Mouse (Mus musculus) small intestine, adult 2 months (tissue): Measurements from ENCODE around the gene Amotl2.

ENCODE experiments used
- CTCF ChIP-seq: fragments of 200-500 bp; IDR thresholded peaks from 2 replicates; pipeline ENCODE4 v1.5.1; 2012; ENCODE audit warnings: low read depth, mild to moderate bottlenecking, control low read depth, inconsistent platforms, low read length, moderate library complexity, mixed read lengths; ENCODE audit not compliant: insufficient replicate concordance, insufficient read length; ENCODE audit errors: extremely low read depth
- POLR2A ChIP-seq: fragments of 200-500 bp; IDR thresholded peaks from 2 replicates; pipeline ENCODE4 v1.6.1; 2012; ENCODE audit warnings: low read depth, mild to moderate bottlenecking, control low read depth, inconsistent platforms, low read length, moderate library complexity

DNA sequence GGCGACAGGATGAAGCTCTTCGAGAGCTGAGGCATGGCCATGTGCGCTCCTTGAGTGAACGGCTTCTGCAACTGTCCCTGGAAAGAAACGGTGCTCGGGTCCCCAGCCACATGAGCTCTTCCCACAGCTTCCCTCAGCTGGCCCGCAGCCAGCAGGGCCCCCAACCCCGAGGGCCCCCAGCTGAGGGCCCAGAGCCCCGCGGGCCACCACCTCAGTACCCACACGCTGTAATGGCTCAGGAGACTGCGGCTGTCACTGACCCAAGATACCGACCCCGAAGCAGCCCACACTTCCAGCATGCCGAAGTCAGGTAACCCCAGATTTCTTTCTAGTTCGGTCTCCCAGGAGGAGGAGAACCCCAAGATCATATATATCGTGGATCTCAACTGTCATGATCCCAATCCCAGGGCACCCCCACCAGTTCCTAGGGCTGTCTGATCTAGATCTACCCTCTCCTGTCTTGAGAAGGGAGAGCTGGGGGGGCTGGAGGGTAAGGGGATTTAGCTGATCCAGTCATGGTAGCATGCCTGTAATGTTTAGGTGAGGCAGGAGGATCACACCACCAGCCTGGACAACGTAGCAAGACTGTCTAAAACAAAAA lies 4.2 kb downstream of the Amotl2 start:
- TF ChIP-seq CTCF (no peak), POLR2A (no peak)
